Mouse (Mus musculus) thymus, adult 18-20 months (tissue): ENCODE measurements around the gene Letm1.

Source experiments
- DNase-seq, 2 experiments: peaks; one replicate each; pipeline ENCODE4 v3.0.0; 2022; ENCODE audit warnings: mixed read lengths in 2 of 2

Letm1 gene

DNA sequence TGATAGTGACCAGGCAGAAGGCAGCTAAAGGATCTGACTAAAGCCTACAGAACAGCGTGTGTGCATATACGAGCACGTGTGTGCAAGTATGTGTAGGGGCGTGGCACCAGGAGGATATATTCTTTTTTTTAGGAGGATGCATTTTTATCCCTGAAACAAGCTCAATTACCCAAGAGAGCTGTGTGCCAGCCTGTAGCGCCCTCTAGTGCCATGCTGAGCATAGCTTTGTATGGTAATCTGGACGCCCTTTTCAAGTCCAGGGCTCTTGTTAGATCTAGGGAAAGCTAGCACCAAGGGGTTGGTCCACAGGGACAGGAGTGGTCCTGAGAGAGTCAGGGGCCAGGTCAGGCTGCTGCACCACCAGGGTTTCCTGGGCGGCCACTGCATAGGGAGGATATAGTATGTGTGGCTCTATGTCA, 44.7 kb downstream of the Letm1 start:
- DNase-seq: no peak

DNA sequence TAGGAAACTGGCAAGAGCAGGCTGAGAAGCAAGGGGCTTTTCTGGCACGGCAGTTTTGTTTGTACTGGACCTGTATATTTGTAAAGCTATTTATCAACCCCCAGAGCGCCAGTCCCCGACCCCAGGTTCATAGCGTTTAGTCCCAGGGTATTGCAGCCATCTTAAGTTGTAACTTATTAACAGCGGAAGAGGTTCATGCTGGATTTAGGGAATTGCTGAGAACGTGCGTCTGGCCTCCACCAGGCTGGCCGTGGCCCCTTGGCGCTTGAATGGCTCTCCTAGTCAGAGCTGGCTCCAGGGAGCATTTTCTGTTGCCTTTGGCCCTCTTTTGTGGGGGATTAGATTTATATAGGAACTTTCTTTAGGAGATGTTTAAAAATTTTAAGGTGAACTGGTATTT, 46.4 kb downstream of the Letm1 start:
- no peak for DNase-seq

DNA sequence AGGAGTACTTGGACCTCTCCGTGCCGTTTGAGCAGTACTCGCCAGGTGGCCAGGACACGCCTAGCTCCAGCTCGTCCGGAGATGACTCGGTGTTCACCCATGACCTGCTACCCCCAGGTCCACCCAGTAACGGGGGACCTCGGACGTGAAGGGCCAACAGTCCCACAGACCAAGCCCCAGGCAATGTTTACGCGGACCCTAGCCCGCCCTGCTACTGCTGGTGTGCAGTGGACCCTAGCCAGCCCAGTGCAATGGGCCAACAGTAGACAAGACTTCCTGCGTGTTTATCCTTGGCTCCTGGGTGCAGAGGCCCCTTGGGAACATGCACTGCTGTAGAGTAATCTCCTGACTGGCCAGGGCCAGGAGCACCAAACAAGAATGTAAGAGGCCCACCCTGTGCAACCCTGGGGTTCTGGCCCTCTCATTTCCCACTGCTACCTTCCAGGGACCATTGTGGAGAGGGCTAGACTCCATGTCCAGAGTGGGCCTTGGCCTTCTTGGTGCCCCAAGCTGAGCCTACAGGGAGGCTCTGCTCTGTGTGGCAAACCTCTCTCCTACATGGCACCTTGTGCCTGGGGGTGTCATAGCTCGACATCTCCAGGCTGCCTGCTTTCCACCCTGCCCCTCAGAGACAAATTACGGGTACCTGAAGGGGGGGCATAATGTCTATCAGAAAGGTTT, 47.1 kb downstream of the Letm1 start:
- DNase-seq: no peak

DNA sequence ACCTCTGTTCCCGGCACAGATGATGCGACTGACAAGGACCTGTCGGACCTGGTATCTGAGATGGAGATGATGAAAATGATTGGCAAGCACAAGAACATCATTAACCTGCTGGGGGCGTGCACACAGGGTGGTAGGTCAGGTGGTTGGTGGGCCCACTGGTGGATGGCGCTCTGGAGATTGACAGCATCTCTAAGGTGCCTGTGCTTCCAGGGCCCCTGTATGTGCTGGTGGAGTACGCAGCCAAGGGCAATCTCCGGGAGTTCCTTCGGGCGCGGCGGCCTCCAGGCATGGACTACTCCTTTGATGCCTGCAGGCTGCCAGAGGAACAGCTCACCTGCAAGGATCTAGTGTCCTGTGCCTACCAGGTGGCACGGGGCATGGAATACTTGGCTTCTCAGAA, 48.8 kb downstream of the Letm1 start:
- DNase-seq: no peak

DNA sequence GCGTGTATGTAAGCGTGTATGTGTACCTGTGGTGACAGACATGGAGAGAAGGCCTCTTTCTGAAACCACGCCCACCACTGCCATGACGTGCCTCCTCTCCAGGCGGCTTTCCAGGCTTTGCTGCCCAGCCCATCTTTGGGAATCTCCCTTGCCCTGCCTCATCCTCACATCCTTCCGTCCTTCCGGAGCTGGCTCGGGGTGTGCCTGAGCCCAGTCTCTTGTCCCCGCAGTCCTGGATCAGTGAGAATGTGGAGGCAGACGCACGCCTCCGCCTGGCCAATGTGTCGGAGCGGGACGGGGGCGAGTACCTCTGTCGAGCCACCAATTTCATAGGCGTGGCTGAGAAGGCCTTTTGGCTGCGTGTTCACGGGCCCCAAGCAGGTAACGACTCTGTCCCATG, 51.6 kb downstream of the Letm1 start:
- DNase-seq: no peak

DNA sequence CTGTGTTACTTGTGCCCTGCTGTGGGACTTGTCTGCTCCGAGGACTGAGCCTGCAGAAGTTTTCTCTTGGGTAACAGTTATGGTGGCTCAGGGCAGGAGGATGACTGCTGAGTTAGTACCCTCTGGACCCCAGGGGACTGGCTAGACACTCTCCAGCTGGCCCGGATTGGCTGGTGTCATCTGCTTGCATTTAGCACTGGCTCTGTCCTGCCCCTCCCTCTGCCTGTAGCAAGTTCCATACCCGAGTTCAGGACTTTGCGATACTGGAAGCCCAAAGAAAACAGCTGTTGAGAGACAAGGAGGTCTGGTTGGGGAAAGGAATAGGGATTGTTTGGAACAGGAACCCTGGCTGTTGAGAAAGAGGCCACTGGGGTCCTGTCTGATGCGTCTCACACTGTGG, 52.1 kb downstream of the Letm1 start:
- DNase-seq: no peak

DNA sequence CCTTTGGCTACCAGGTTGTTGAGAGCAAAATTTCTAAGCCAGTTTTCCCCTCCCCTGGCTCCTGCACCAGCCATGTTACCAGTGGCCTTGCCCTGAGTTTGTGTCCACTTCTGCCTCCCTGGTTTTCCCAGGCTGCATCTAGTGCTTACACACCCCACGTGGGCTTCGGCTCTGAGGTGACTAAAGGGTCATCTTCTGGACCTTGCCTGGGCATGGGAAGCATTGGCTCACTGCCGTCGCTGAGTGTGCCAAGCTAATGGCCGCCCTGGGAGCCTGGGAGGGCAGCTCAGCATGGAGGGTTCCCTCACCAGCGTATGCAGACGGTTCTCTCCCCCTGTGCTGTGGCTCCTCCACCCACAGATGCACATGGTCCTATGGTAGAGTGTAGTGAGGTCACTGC, 53.8 kb downstream of the Letm1 start:
- DNase-seq: no peak

DNA sequence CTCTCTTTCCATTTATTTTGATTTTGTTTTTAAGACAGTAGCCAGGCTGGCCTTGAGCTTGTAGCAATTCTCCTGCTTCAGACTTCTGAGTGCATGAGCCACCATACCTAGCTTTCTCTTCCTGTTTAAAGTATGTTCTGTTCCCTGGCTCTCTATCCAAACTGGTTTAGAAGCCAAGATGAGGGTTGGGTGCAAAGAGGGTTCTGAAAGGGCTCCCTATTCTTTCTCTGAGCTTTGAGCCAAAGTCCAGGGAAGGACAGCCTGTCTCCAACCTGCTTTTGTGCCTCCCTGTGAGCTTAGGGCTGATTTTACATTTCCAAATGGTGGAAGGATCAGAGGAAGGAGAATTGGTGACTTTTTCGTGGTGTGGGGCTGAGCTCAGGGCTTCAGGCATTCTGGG, 55.7 kb downstream of the Letm1 start:
- DNase-seq: no peak

DNA sequence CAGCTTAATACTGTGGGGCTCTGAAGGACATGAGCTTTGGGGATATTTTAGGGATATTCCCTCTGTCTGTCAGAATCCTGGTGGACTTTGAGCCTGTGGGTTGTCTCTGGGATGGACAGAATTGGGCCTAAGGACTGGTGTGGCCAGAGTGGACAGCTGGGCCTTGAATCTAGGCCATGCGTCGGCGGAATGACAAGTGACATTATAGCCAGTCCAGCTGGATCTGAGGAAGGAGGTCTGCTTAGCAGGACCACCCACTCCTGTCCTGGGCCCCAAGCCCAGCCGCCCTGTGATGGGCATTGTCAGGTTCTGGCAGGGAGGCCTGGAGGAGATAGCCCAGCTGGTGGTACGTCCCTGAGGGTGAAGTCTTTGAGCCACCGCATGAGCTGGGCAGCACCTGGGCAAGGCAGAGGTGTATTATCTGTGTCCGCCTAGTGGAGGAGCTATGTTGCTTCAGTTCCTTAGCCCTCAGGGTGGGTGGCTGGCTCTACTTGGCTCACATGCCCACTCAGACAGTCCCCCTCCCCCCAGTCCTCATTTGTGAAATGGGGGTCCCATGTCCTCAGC, 56.5 kb downstream of the Letm1 start:
- DNase-seq: no peak

DNA sequence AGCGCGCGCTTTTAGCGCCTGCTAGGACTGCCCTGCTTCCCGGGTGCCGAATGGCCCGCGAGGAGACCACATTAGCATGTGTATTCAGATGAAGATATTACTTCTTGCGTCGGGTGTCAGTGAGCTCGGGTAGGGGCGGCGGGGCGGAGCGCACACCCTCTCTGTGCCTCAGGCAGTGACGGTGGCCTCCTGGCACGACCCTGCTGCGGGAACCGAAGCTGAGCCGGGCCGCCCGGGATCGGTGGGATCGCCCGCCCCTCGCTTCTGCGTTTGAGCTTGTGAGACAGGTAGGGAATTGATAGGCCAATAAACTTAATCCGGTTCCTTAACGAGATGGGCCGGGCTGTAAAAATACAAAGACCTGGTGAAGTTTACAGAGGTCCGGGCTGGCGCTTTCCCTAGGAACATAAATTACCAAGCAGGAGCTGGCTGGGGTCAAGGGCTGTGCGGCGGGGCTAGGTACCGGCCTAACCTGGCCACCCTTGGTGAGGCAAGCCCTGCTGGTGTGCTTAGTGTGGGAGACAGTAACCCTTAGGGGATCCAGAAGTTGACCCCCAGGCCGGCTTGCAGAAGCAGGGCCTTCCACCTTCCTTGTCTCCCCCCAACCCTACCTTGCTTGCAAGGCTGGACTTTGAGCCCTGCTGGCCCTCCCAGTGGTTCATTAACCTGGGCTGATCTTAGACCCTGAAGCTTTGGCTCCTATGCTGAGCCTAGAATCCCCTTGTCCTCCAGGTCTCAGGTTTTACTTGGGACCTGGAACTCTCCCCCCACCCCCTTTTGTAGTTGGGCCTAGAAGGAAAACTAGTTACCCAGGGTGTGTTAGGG, 58.8 kb downstream of the Letm1 start:
- DNase-seq: no peak

DNA sequence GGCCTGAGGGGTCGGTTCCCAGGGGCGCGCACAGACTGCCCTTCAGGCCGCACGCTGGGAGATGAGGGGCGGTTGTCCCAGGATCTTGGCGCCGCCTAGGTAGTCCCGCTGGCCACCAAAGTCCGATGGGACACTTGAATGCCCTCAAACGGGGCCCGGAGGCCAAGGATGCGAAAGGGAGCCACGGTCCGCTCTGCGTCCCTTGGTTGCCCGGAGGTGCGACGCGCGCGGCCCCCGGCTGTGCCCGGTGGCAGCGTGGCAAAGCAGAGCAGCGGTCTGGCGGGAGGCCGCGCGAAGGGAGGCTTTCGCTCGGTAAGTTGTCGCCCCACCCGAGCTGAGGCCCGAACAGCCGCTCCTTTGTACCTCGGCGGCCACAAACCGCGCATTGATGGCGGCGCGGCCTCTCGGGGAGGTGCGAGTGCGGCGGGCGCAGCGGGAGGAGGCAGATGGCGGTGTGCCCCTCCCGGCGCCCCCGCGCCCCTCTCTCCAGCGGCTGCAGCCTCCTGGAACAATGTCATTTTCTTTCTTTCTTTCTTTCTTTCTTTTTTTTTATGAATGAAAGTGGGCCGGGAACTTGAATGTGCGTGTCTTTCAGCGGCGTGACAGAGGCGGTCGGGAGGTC, 59.5 kb downstream of the Letm1 start:
- no peak for DNase-seq

DNA sequence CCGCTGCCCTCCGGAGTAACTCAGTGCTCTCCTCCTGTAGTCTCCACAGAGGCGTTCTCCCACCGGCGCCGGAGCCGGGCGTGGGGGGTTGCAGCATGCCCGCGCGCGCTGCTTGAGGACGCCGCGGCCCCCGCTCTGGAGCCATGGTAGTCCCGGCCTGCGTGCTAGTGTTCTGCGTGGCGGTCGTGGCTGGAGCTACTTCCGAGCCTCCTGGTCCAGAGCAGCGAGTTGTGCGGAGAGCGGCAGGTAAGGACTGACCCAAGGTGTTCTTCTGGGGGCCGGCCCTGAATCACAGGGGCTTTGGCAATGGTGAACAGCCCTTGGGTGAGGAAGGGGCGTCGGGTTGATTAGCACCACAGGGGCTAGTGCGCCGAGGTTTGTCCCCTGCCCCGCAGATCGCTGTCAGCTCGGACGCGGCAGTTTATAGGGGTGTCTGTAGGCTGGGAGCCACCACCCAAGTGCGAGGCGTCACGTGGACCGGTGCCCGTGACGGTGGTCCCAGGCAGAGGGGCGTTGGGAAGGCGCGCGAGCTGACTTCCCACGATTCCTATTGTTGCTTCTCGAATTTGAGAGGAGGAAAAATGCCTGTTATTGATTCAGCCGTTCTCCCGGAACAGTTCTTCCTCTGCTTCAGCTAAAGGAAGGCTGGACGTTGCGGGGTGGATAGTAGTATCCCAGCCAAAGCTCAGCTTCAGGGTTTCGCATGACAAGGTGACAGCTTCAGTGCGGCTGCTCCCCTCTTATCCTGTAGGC, 60.2 kb downstream of the Letm1 start:
- no peak for DNase-seq

DNA sequence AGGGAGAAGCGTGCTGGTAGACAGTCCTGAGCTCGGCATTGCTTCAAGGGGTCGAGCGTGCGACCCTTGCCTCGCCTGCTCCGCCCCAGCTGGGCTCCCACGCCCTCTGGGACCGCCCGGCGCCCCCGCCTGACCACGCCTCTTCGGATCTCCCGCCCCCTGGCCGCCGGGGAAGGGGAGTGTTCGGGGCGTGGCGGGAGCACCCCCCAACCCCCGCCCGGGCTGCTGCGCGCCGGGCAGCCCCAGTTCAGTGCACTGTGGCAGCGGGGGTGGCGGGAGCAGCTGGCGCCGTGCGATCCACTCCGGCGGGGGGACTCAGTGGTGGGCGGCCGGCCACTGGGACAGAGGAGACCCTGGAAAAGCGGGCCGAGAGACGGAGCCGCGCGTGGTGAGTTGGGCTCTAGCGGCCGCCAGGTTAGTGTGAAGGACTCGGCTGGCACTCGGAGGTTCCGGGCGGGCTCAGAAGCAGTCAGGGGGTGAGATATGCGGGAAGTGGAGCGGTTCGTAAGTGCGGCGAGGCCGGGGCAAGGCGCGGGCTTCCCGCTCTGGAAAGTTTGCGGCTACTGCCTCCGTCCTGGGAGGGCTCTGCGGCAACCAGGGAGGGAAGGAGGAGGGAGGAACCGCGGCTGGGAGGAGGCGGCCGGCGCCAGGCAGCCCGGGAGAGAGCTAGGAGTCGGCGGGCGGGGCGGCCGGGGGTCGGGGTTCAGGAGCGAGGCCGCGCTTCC, 60.9 kb downstream of the Letm1 start, which contains the start of gene Fgfr3:
TSS of gene Fgfr3 (plus strand) at position 134 of the 725 bp plus-strand sequence.
- peak; percentile 30 to 40 for DNase-seq

DNA sequence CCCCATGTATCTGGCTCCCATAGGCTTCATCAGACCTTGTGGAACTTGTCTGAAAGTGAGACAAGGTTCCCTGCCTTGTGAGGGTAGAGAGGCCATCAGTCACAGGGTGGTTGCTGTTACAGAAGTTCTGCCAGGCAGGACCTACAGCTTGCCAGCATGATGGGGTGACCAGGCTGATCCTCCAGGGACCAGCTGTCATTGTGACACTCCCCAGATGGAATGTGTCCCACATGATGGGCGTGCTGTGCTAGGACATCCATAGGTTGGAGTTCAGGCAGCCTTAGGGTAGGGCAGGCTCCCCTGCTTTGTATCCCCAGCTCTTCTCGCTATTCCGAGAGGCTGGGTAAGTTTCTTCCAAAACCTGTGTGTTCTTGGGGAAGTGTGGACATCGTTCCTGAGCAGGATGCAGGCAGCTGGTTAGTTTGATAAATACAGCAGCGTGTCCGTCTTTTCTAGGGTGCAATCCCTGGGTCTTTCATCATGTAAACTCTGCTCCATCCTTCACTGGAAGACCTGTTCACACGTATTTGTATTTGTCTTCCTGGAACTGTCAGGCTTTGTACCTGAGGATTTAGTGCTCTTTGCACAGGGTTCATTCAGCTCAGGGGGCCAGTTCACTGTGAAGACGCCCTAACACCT, 61.6 kb downstream of the Letm1 start:
- DNase-seq: no peak

DNA sequence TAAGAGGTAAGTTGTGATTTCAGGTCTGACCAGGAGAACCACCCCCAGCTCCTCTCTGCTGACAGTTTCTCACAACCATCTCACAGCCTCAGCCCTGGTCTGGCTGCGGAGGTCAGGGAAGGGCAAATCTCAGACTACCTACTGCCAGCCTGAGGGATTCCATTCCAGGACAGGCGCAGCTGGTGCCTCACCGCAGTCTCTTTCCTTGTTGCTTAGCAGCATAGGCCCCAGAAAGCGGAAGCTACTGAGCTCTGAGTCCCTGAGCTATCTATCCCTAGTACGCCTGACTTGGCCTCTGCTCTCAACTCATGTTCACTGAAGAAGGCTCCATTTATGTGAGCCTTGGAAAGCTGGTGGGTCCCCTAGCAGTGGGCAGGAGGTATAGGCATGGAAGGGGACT, 64.2 kb downstream of the Letm1 start:
- no peak for DNase-seq

DNA sequence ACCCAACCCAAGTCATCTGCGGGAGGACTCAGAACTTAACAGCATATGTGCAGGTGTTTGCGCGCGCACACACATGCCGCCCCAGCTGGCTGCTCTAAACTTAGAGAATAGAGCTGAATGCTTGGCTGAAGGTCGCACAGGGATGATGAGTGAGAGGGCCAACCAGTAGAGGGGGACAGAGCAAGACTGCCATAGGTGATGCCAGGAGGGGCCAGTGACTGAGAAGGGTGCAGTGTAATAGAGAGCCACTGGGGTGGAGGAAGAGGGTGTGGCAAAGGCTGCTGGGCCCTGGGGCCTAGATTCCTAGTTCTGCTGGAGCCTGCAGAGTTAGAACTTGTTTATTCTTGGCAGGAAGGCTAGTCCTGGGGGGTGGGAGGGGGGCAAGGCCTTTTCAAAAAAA, 66.2 kb downstream of the Letm1 start:
- no peak for DNase-seq

DNA sequence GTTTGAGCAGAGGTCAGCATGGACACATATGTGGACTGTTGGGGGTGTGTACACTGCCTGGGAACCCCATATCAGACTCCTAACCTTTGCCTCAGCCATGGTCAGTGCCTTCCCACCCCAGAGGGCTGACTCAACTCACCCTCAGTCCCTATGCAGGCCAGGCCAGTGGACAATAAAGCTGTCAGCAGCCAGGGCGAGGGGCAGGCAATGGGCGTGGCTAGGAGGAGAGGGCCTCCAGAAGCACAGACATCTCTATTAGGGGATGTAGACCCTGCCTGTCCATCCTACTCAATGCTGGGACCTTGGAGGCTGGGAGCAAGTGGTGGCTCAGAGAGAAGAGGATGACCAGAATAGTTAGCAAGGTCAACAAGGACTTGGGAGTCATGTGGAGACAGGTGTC, 67.4 kb downstream of the Letm1 start:
- no peak for DNase-seq

DNA sequence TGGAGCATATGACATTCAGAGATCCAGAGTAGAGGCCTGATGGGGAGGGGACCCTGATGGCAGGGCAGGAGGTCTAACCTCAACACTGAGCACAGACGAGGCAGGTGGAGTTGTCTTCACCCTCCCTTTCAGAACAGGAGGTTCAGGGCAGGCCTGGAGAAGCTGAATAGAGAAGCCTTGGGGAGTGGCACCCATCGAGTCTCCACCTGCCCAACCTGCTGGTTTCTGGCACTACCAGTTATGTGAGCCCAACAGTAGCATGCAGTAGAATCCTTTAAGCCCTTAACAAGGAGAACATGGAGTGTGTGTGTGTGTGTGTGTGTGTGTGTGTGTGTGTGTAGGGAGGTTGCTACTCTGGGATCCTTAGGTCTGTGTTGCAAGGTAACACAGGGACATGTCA, 70.1 kb downstream of the Letm1 start:
- DNase-seq: no peak

DNA sequence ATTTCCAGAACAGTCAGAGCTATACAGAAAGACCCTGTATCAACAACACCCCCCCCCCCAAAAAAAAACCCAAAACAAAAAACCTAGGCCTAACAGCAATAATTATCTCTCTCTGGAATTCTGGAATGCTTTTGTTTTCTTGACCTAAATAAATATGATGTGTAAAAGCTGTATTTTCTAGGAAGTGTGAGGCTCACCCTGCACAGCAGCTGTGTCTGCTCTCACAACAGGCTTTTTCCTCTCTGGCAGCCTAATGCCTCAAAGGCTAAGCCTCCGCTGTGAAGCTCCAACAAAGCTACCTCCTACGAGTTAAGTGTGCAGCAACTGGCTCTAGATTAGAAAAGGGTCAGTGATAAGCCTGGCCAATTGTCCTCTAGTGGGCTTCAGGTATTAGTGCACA, 73.6 kb downstream of the Letm1 start:
- DNase-seq: no peak

DNA sequence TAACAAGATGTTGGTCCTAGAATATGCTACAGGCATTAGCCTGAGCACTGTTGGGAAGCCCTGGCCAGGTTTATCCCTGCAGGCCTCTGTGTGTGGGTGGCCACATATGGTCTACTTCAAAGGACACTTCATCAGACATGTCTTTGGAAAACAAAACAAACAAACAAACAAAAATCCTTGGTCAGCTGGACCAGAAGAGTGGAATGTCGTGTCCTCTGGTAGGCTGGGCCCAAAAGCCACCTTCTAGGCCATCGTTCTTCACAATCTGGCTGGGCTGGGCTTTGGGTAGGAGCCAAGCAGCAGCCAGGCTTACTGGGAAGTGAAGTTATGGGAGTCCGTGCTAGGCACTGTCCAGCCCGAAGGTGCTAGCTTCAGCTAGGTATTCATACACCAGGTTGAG, 75.5 kb downstream of the Letm1 start:
- DNase-seq: no peak

DNA sequence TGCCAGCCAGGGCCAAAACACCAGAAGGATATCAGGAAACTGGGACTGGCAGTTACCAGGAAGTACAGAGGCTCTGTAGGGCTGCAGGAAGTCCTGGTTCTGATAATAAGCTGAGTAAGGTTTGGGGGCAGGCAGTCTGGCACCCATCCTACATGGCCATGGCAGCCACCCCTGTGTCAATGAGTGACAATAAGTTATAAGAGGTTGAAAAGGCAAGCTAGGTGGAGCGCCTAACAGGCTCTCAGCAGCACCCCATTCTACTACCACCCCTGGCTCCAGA, 76.3 kb downstream of the Letm1 start:
- DNase-seq: no peak
